Mouse (Mus musculus): ENCODE data around the gene Ldb3.

GRCm38 (mm10) chr14:34635192-34635591 lies 46.7 kb upstream of the Ldb3 start:
- TF ChIP-seq CTCF (IDR thresholded peaks at IDR 0.05; ENCODE audit: low read depth, low read length) = no peak
- no peak for TF ChIP-seq POLR2A (IDR thresholded peaks at IDR 0.05; ENCODE audit: borderline replicate concordance, low read depth, low read length)
